Mouse (Mus musculus): ENCODE measurements around the gene Reln. TPM values are rescaled to one million over a fixed set of nuclear protein-coding genes. Genes with fewer than 3 reads are reported as not detected.

Reln gene
- polyA plus RNA-seq, 1 experiment: 0.04 TPM

DNA sequence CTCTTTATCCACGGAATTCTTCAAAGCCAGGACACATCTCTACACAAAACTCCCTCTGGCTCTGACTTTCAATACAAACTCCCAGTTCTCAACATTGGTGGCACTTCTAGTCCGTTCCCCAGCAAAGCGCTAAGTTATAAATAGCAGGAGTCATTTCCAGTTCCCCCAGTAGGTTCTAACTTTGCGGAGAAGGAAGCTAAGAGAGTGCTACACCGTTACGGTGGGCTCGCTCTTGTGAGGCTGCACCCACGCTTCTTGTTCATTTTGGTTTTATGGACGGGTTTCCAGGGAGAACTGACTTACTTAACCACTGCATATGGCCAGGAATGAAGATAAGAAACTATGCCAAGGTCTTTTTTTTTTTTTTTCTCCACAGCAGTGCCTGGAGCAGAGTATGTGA lies 405.1 kb downstream of the Reln start:
- no peak overlapping the region for H3ac ChIP-seq (ENCODE audit: control insufficient read depth, insufficient read length)
- H3K79me2 ChIP-seq (ENCODE audit: control insufficient read depth, insufficient read depth): no peaks in the 10 kb centered on the region
- no peak overlapping the region for H3K4me3 ChIP-seq
- no peak for TF ChIP-seq SRF (IDR thresholded peaks at IDR 0.05; ENCODE audit: control insufficient read depth, insufficient read length, low read depth)
- no peak for TF ChIP-seq REST (IDR thresholded peaks at IDR 0.05; ENCODE audit: insufficient read depth, insufficient read length)
- TF ChIP-seq POLR2AphosphoS2 (IDR thresholded peaks at IDR 0.05; ENCODE audit: insufficient read length, low read depth): no peak
- TF ChIP-seq MYOG (IDR thresholded peaks at IDR 0.05; ENCODE audit: control insufficient read depth in 1 of 3, insufficient read depth in 1 of 3, insufficient read length in 2 of 3, low read depth in 2 of 3): no peak
- TF ChIP-seq E2F4 (IDR thresholded peaks at IDR 0.05; ENCODE audit: insufficient read depth): no peak
- TF ChIP-seq CEBPB (IDR thresholded peaks at IDR 0.05; ENCODE audit: insufficient read depth, poor library complexity, severe bottlenecking): no peak
- TF ChIP-seq USF1 (IDR thresholded peaks at IDR 0.05; ENCODE audit: low read depth): no peak
- no peak for TF ChIP-seq TCF12 (IDR thresholded peaks at IDR 0.05; ENCODE audit: insufficient read depth, poor library complexity, severe bottlenecking)
- no peak for TF ChIP-seq MYOD1 (IDR thresholded peaks at IDR 0.05; ENCODE audit: control insufficient read depth in 1 of 3, insufficient read length in 2 of 3, low read depth in 2 of 3)
- no peak for TF ChIP-seq MAX (IDR thresholded peaks at IDR 0.05; ENCODE audit: low read depth)
- no peak for TF ChIP-seq POLR2A (IDR thresholded peaks at IDR 0.05; ENCODE audit: insufficient read length, low read depth)
- TF ChIP-seq TCF3 (IDR thresholded peaks at IDR 0.05; ENCODE audit: insufficient read length, low read depth): no peak
- no peak overlapping the region for H3K4me2 ChIP-seq (ENCODE audit: low read depth)
- H3K36me3 ChIP-seq (ENCODE audit: control insufficient read depth, insufficient read depth): no peaks in the 10 kb centered on the region
- peaks cover 4% of the 10 kb centered on the region for H3K27me3 ChIP-seq (ENCODE audit: control insufficient read depth, insufficient read depth, insufficient read length)

DNA sequence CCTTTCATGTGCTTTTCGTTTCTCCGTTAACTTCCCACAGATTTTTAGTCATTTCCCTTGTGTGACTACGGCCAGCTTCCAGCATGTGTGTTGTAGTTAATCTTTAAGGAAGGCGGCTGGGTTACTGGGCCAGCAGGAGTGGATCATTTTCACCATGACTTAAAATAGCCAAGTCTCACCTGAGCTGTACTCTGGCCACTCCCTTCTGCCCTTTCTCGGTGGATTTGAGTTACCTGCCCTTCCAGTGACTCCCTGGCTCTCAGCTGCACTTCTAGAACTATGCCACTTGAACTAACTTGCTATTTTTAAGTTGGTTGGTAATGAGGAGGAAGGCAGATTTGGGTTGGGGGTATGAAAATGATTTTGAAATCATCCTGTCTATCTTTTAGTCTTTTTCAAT lies 406.4 kb downstream of the Reln start:
- peaks cover 7% of the 10 kb centered on the region for H3K27me3 ChIP-seq (ENCODE audit: control insufficient read depth, insufficient read depth, insufficient read length)
- TF ChIP-seq POLR2A (IDR thresholded peaks at IDR 0.05; ENCODE audit: insufficient read length, low read depth) (no peak), TCF12 (IDR thresholded peaks at IDR 0.05; ENCODE audit: insufficient read depth, poor library complexity, severe bottlenecking) (no peak), REST (IDR thresholded peaks at IDR 0.05; ENCODE audit: insufficient read depth, insufficient read length) (no peak), MAX (IDR thresholded peaks at IDR 0.05; ENCODE audit: low read depth) (no peak), MYOG (IDR thresholded peaks at IDR 0.05; ENCODE audit: control insufficient read depth in 1 of 3, insufficient read depth in 1 of 3, insufficient read length in 2 of 3, low read depth in 2 of 3) (no peak), TCF3 (IDR thresholded peaks at IDR 0.05; ENCODE audit: insufficient read length, low read depth) (no peak), POLR2AphosphoS2 (IDR thresholded peaks at IDR 0.05; ENCODE audit: insufficient read length, low read depth) (no peak), E2F4 (IDR thresholded peaks at IDR 0.05; ENCODE audit: insufficient read depth) (no peak), USF1 (IDR thresholded peaks at IDR 0.05; ENCODE audit: low read depth) (no peak), SRF (IDR thresholded peaks at IDR 0.05; ENCODE audit: control insufficient read depth, insufficient read length, low read depth) (no peak)
- no peaks in the 10 kb centered on the region for H3K36me3 ChIP-seq (ENCODE audit: control insufficient read depth, insufficient read depth)
- no peak overlapping the region for H3K4me2 ChIP-seq (ENCODE audit: low read depth)
- H3K79me2 ChIP-seq (ENCODE audit: control insufficient read depth, insufficient read depth): no peaks in the 10 kb centered on the region
- no peak overlapping the region for H3ac ChIP-seq (ENCODE audit: control insufficient read depth, insufficient read length)
- H3K4me3 ChIP-seq: no peak overlapping the region

DNA sequence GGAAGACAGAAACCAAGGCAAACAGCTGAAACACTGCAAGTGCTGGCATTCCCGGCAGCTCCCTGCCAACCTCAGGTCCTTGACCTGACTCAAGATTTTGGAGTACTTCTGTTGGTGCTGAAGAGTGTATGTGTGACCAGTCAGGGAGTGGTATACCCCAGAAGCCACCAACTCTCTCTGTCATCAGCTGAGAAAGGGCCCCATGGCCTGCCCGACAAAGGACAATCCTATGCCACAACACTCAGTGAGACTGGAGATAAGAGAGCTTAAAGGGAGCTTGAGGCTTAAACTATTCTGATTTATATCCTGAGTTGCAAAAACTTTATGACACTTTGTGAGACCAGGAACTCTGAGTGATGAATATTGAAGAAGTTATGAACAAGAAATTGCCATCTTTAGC lies 407.9 kb downstream of the Reln start:
- Histone ChIP-seq H3K4me3 (no peak overlapping the region), H3K36me3 (ENCODE audit: control insufficient read depth, insufficient read depth) (no peaks in the 10 kb centered on the region), H3ac (ENCODE audit: control insufficient read depth, insufficient read length) (no peak overlapping the region), H3K79me2 (ENCODE audit: control insufficient read depth, insufficient read depth) (no peaks in the 10 kb centered on the region), H3K4me2 (ENCODE audit: low read depth) (no peak overlapping the region), H3K27me3 (ENCODE audit: control insufficient read depth, insufficient read depth, insufficient read length) (peaks cover 4% of the 10 kb centered on the region)
- TF ChIP-seq TCF12 (IDR thresholded peaks at IDR 0.05; ENCODE audit: insufficient read depth, poor library complexity, severe bottlenecking) (no peak), E2F4 (IDR thresholded peaks at IDR 0.05; ENCODE audit: insufficient read depth) (no peak), MYOD1 (IDR thresholded peaks at IDR 0.05; ENCODE audit: control insufficient read depth in 1 of 3, insufficient read length in 2 of 3, low read depth in 2 of 3) (no peak), USF1 (IDR thresholded peaks at IDR 0.05; ENCODE audit: low read depth) (no peak), MYOG (IDR thresholded peaks at IDR 0.05; ENCODE audit: control insufficient read depth in 1 of 3, insufficient read depth in 1 of 3, insufficient read length in 2 of 3, low read depth in 2 of 3) (no peak), CEBPB (IDR thresholded peaks at IDR 0.05; ENCODE audit: insufficient read depth, poor library complexity, severe bottlenecking) (no peak), TCF3 (IDR thresholded peaks at IDR 0.05; ENCODE audit: insufficient read length, low read depth) (no peak), REST (IDR thresholded peaks at IDR 0.05; ENCODE audit: insufficient read depth, insufficient read length) (no peak), POLR2AphosphoS2 (IDR thresholded peaks at IDR 0.05; ENCODE audit: insufficient read length, low read depth) (no peak), MAX (IDR thresholded peaks at IDR 0.05; ENCODE audit: low read depth) (no peak), POLR2A (IDR thresholded peaks at IDR 0.05; ENCODE audit: insufficient read length, low read depth) (no peak), SRF (IDR thresholded peaks at IDR 0.05; ENCODE audit: control insufficient read depth, insufficient read length, low read depth) (no peak)

DNA sequence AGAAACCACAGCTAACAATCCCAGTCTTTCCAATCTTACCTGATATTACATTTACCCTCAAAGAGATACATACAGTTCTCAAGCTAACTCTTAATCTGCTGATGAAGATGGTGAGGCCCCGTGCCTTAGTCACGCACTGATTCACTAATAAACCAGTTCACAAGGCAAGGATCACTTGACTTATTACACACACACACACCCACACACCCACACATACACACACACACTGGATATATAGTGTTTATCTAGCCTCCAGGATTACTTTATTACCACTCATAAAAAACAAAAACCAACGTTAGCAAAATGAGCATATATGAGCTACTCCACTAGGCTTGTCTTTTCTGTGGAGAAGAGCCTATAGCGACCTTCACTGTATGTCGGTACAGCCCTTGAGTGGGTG lies 408.4 kb downstream of the Reln start:
- H3K4me3 ChIP-seq: no peak overlapping the region
- H3K27me3 ChIP-seq (ENCODE audit: control insufficient read depth, insufficient read depth, insufficient read length): peaks cover 4% of the 10 kb centered on the region
- H3K79me2 ChIP-seq (ENCODE audit: control insufficient read depth, insufficient read depth): no peaks in the 10 kb centered on the region
- TF ChIP-seq POLR2AphosphoS2 (IDR thresholded peaks at IDR 0.05; ENCODE audit: insufficient read length, low read depth) (no peak), CEBPB (IDR thresholded peaks at IDR 0.05; ENCODE audit: insufficient read depth, poor library complexity, severe bottlenecking) (no peak), POLR2A (IDR thresholded peaks at IDR 0.05; ENCODE audit: insufficient read length, low read depth) (no peak), MAX (IDR thresholded peaks at IDR 0.05; ENCODE audit: low read depth) (no peak), REST (IDR thresholded peaks at IDR 0.05; ENCODE audit: insufficient read depth, insufficient read length) (no peak), SRF (IDR thresholded peaks at IDR 0.05; ENCODE audit: control insufficient read depth, insufficient read length, low read depth) (no peak), MYOD1 (IDR thresholded peaks at IDR 0.05; ENCODE audit: control insufficient read depth in 1 of 3, insufficient read length in 2 of 3, low read depth in 2 of 3) (no peak), USF1 (IDR thresholded peaks at IDR 0.05; ENCODE audit: low read depth) (no peak), TCF12 (IDR thresholded peaks at IDR 0.05; ENCODE audit: insufficient read depth, poor library complexity, severe bottlenecking) (no peak), MYOG (IDR thresholded peaks at IDR 0.05; ENCODE audit: control insufficient read depth in 1 of 3, insufficient read depth in 1 of 3, insufficient read length in 2 of 3, low read depth in 2 of 3) (no peak)
- H3K36me3 ChIP-seq (ENCODE audit: control insufficient read depth, insufficient read depth): no peaks in the 10 kb centered on the region
- no peak overlapping the region for H3K4me2 ChIP-seq (ENCODE audit: low read depth)
- H3ac ChIP-seq (ENCODE audit: control insufficient read depth, insufficient read length): no peak overlapping the region
